Mouse (Mus musculus) neutrophil, adult 5-6 weeks (primary cell): Measurements from ENCODE around the gene Atad5. TPM values are rescaled to one million over a fixed set of nuclear protein-coding genes. Genes with fewer than 3 reads are reported as not detected.
"Not testable (repeated sequence)": the region's sequence is repeated elsewhere in the genome, so short reads cannot be mapped to it uniquely, and the experiment has no call there.

Source experiments
- ATAC-seq: fragments of 151-379, 151-347 bp; 2 replicates; pipeline ENCODE4 v1.8.0; 2017; ENCODE audit warnings: mild to moderate bottlenecking, moderate TSS enrichment; ENCODE audit not compliant: insufficient number of reproducible peaks, poor library complexity, low FRiP score, severe bottlenecking; ENCODE audit errors: extremely low read depth
- total RNA-seq: library from RNA; stranded (forward); fragments of 200-1000 nt; gene quantifications from 2 replicates; pipeline ENCODE4 v1.2.3, GENCODE M21; 2017

The Atad5 gene
- total RNA-seq, 1 experiment from 2014 or later = 4.3 TPM

GRCm38 (mm10) chr11:80145787-80146275, 56.6 kb downstream of the Atad5 start:
- ATAC-seq = peak; percentile 80

GRCm38 (mm10) chr11:80147748-80148147, 58.5 kb downstream of the Atad5 start:
- no peak for ATAC-seq

- ATAC-seq = no peak
Measured at GRCm38 (mm10) chr11:80148313-80148712, 59.1 kb downstream of the Atad5 start.

GRCm38 (mm10) chr11:80148974-80149373, 59.8 kb downstream of the Atad5 start:
- ATAC-seq = not testable (repeated sequence)

GRCm38 (mm10) chr11:80149412-80150023, 60.3 kb downstream of the Atad5 start:
- no peak for ATAC-seq

- no peak for ATAC-seq
Measured at GRCm38 (mm10) chr11:80150566-80150965, 61.4 kb downstream of the Atad5 start.

- no peak for ATAC-seq
Measured at GRCm38 (mm10) chr11:80151541-80151940, 62.3 kb downstream of the Atad5 start.

GRCm38 (mm10) chr11:80152376-80152775, 63.2 kb downstream of the Atad5 start:
- no peak for ATAC-seq

GRCm38 (mm10) chr11:80153857-80154495, 64.8 kb downstream of the Atad5 start, which contains the start of gene Adap2:
TSS of gene Adap2 (plus strand) at chr11:80154105.
- peak; percentile 93 for ATAC-seq

- no peak for ATAC-seq
Measured at GRCm38 (mm10) chr11:80154501-80154900, 65.3 kb downstream of the Atad5 start.

GRCm38 (mm10) chr11:80155541-80155940, 66.3 kb downstream of the Atad5 start:
- no peak for ATAC-seq

GRCm38 (mm10) chr11:80155961-80156360, 66.8 kb downstream of the Atad5 start:
- no peak for ATAC-seq

GRCm38 (mm10) chr11:80156841-80157240, 67.6 kb downstream of the Atad5 start:
- ATAC-seq = no peak

- ATAC-seq = no peak
Measured at GRCm38 (mm10) chr11:80159018-80159417, 69.8 kb downstream of the Atad5 start.

- ATAC-seq = no peak
Measured at GRCm38 (mm10) chr11:80161041-80161440, 71.8 kb downstream of the Atad5 start.

GRCm38 (mm10) chr11:80163362-80164116, 74.3 kb downstream of the Atad5 start:
- ATAC-seq = no peak

GRCm38 (mm10) chr11:80164224-80164623, 75.0 kb downstream of the Atad5 start:
- no peak for ATAC-seq

- no peak for ATAC-seq
Measured at GRCm38 (mm10) chr11:80168121-80168520, 78.9 kb downstream of the Atad5 start.

- ATAC-seq = 0 out of 2 replicates have a peak, but pooled peaks have one; percentile 43
Measured at GRCm38 (mm10) chr11:80168611-80169249, 79.5 kb downstream of the Atad5 start.
